Mouse (Mus musculus) heart, embryonic 14.5 days (tissue): ENCODE measurements around the gene Rab34. TPM values are rescaled to one million over a fixed set of nuclear protein-coding genes. Genes with fewer than 3 reads are reported as not detected.

Experiments used
- ATAC-seq: fragments of 200-750 bp; cut with Nextera tagmentation; 2 replicates; pipeline ENCODE4 v1.8.0; 2017; ENCODE audit warnings: low read depth, moderate TSS enrichment; ENCODE audit not compliant: insufficient number of reproducible peaks, insufficient read depth, low FRiP score
- H3K27ac ChIP-seq, 2 experiments: fragments of 200-500 bp in 1 of 2; fragments of 300-500 bp in 1 of 2; sonication (generic) in 1 of 2; replicated peaks in 1 of 2; 2 replicates each; pipeline ENCODE4 v1.5.1; 2012 to 2014; ENCODE audit warnings: low read depth in 2 of 2, low read length in 2 of 2, control low read depth in 1 of 2, mild to moderate bottlenecking in 1 of 2, mixed read lengths in 1 of 2; ENCODE audit not compliant: control insufficient read depth in 1 of 2, insufficient read depth in 1 of 2
- H3K27me3 ChIP-seq: fragments of 300-500 bp; sonication (generic); 2 replicates; pipeline ENCODE4 v1.6.1; 2014; ENCODE audit warnings: mild to moderate bottlenecking, low read length, control low read depth; ENCODE audit not compliant: control insufficient read depth, insufficient read depth
- H3K36me3 ChIP-seq: fragments of 300-500 bp; sonication (generic); 2 replicates; pipeline ENCODE4 v1.6.1; 2014; ENCODE audit warnings: mild to moderate bottlenecking, control low read depth, low read length, mixed read lengths; ENCODE audit not compliant: control insufficient read depth, insufficient read depth
- H3K4me1 ChIP-seq, 2 experiments: fragments of 200-500 bp in 1 of 2; fragments of 300-500 bp in 1 of 2; sonication (generic) in 1 of 2; 2 replicates each; pipeline ENCODE4 v1.6.1; 2012 to 2014; ENCODE audit warnings: low read length in 2 of 2, control low read depth in 1 of 2, mixed read lengths in 1 of 2; ENCODE audit not compliant: control insufficient read depth in 2 of 2, insufficient read depth in 2 of 2
- H3K4me2 ChIP-seq: fragments of 300-500 bp; sonication (generic); 2 replicates; pipeline ENCODE4 v1.6.1; 2014; ENCODE audit warnings: mild to moderate bottlenecking, low read length
- H3K4me3 ChIP-seq, 2 experiments: fragments of 200-500 bp in 1 of 2; fragments of 300-500 bp in 1 of 2; sonication (generic) in 1 of 2; 2 replicates each; pipeline ENCODE4 v1.5.1; 2012 to 2014; ENCODE audit warnings: low read length in 2 of 2, mild to moderate bottlenecking in 2 of 2, control low read depth in 1 of 2, low read depth in 1 of 2, moderate library complexity in 1 of 2; ENCODE audit not compliant: control insufficient read depth in 1 of 2, insufficient read depth in 1 of 2
- H3K9ac ChIP-seq: fragments of 300-500 bp; sonication (generic); 2 replicates; pipeline ENCODE4 v1.6.1; 2014; ENCODE audit warnings: mild to moderate bottlenecking, low read length
- H3K9me3 ChIP-seq: fragments of 300-500 bp; sonication (generic); 2 replicates; pipeline ENCODE4 v1.6.1; 2016; ENCODE audit warnings: low read length, control low read depth; ENCODE audit not compliant: control insufficient read depth
- WGBS: fragments of 180-500 bp; shearing (Covaris S2); extraction: QIAGEN DNeasy Blood & Tissue Kit; methylation state at CpG from one replicate; pipeline ENCODE4 v1.1.7; 2014; 5-methylcytosine and 5-hydroxymethylcytosine counted together
- polyA plus RNA-seq: library from polyadenylated mRNA; unstranded; fragments of >200 nt; fragmentation: Nextera tagmentation; extraction: Ambion mirVana; gene quantifications from 2 replicates; pipeline ENCODE4 v1.2.1, GENCODE M21; 2014

Rab34 gene
- polyA plus RNA-seq, 1 experiment from 2014 or later, result 61.8 TPM

DNA sequence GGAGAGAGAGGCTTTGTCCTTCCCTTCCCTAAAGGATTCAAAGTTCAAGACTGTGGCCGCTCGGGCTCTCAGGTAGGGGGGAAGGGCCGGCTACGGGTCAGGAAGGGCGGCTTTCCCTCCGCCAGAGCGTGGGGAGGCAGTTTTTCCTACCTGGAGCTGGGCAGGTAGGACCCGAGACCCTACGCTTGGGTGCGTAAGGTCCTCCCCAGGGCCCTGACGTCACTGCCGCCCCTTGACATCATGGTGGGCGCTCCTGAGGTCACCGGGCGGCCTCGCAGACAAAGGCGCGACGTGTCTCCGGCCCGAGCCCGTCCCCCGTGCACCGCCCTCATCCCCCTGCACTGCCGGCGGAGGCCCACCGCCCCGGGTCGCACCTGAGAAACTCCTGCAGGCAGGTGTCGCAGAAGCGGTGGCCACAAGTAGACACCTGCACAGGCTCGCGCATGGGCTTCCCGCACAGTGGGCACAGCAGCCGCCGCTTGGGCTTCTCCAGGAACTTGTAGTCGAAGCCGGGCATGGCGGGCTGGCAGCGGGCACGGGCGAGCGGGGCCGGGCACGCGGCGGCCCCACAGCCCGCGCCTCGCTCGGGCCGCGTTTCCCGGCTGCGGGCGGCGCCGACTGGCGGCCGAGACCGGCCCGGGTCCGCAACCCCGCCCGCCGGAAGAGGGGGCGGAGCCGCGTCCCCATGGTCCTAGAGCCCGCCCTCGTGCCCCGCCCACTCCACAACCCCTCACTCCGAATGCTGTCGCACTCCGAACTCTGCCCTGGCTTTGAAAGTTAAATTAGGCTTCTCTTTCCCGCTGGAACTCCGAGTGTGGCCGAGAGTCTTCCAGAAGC lies 23.1 kb upstream of the Rab34 start, which contains the start of gene Traf4:
Traf4 (minus strand) TSS at position 666 of the 837 bp plus-strand sequence.
- Histone ChIP-seq H3K4me2 (peak within 1 kb of the TSS; percentile 93), H3K36me3 (peaks cover 25% of the 10 kb centered on the region), H3K9me3 (no peaks in the 10 kb centered on the region), H3K27ac (peak within 1 kb of the TSS; percentile 94 to 96), H3K4me3 (peak within 1 kb of the TSS; percentile 83 to 96), H3K27me3 (no peaks in the 10 kb centered on the region), H3K4me1 (peaks cover 16 to 30% of the 10 kb centered on the region in 2 experiments; a peak in 3 of 4 replicates), H3K9ac (peak within 1 kb of the TSS; percentile 97)
- peak; percentile 83 for ATAC-seq
- under 1% methylated on average over 56 of the region's 78 CpGs for WGBS

DNA sequence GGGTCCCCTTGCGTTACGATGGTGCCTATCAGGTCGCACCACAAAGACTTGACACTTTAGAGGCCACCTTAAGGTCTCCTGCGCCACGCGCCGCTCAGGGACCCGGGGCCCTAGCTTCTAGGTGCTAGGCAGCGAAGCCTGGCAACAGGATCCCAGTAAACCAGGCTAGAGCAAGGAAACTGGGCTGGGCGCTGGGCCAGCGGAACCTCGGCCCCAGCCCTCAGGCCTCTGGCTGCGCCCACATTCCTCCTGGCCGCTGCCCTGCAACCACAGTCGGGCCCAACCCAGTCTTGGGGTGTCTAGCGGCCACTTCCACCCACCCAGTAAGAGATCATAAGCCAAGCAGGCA lies 22.5 kb upstream of the Rab34 start:
- WGBS, result 6% methylated on average over 16 of the region's 16 CpGs
- H3K36me3 ChIP-seq, result peaks cover 19% of the 10 kb centered on the region
- no peaks in the 10 kb centered on the region for H3K27me3 ChIP-seq
- no peaks in the 10 kb centered on the region for H3K9me3 ChIP-seq
- peak; percentile 8; the same call in 1 of the 2 replicates for ATAC-seq
- H3K9ac ChIP-seq, result peak overlapping the region; percentile 97
- H3K27ac ChIP-seq, result peak overlapping the region; percentile 72 to 96
- H3K4me2 ChIP-seq, result peak overlapping the region; percentile 93
- peak overlapping the region; percentile 83 to 96 for H3K4me3 ChIP-seq
- peaks cover 16 to 30% of the 10 kb centered on the region in 2 experiments; a peak in 3 of 4 replicates for H3K4me1 ChIP-seq

GRCm38 (mm10) chr11:78166161-78166560 lies 22.1 kb upstream of the Rab34 start:
- no peaks in the 10 kb centered on the region for H3K27me3 ChIP-seq
- peak overlapping the region; percentile 72 to 96 for H3K27ac ChIP-seq
- ATAC-seq, result no peak
- H3K9ac ChIP-seq, result peak overlapping the region; percentile 97
- peak overlapping the region; percentile 93 for H3K4me2 ChIP-seq
- H3K9me3 ChIP-seq, result no peaks in the 10 kb centered on the region
- peak overlapping the region in 1 of 2 experiments; percentile 96; a peak in 3 of 4 replicates for H3K4me3 ChIP-seq
- peaks cover 14% of the 10 kb centered on the region for H3K36me3 ChIP-seq
- peaks cover 16 to 30% of the 10 kb centered on the region in 2 experiments; a peak in 3 of 4 replicates for H3K4me1 ChIP-seq
- WGBS, result 43% methylated on average over 4 of the region's 4 CpGs

- no peaks in the 10 kb centered on the region for H3K27me3 ChIP-seq
- peaks cover 16 to 30% of the 10 kb centered on the region in 2 experiments; a peak in 3 of 4 replicates for H3K4me1 ChIP-seq
- peaks cover 10% of the 10 kb centered on the region for H3K36me3 ChIP-seq
- no peak overlapping the region for H3K4me3 ChIP-seq
- ATAC-seq, result no peak
- no peak overlapping the region for H3K27ac ChIP-seq
- H3K9me3 ChIP-seq, result no peaks in the 10 kb centered on the region
- WGBS, result 68% methylated on average over 6 of the region's 6 CpGs
- H3K9ac ChIP-seq, result no peak overlapping the region
- H3K4me2 ChIP-seq, result no peak overlapping the region
Observed at GRCm38 (mm10) chr11:78166640-78167039, 21.6 kb upstream of the Rab34 start.

DNA sequence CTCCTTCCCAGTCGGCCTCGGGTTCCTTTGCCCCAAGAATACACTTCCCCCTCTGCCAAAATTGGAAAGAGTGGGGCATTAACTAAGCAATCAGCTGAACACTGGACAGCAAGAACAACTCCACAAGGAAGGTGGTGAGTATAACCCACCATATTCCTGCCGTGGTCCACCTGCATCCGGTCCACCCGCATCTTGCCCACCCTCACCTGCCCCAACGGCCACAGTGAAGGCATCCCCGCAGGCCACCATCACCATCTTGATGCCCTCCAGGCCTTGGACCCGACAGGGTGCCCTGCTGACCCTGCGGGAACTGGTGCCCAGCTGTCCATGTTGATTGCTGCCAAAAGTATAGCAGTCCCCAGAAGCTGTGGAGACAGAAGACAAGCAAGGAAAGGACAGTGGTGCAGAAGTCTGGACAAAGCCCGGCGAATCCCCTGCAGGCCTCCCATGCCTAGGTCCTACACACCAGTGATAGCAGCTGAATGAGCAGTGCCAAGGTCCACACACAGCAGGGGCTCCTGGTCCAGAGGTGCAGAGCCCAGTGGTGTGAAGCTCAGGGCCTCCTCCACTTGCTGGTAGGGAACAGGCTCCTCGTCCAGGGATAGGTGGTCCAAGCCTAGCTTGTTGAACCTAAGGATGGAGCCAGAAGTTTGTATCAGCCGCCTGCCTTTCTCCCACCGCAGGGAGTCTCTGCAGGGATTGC lies 20.8 kb upstream of the Rab34 start:
- Histone ChIP-seq H3K9ac (no peak overlapping the region), H3K9me3 (no peaks in the 10 kb centered on the region), H3K36me3 (peaks cover 2% of the 10 kb centered on the region; the same call in 1 of the 2 replicates), H3K4me1 (peaks cover 16 to 25% of the 10 kb centered on the region in 2 experiments; a peak in 3 of 4 replicates), H3K4me2 (no peak overlapping the region), H3K4me3 (no peak overlapping the region), H3K27me3 (no peaks in the 10 kb centered on the region), H3K27ac (no peak overlapping the region)
- ATAC-seq, result no peak
- 89% methylated on average over 14 of the region's 14 CpGs for WGBS

DNA sequence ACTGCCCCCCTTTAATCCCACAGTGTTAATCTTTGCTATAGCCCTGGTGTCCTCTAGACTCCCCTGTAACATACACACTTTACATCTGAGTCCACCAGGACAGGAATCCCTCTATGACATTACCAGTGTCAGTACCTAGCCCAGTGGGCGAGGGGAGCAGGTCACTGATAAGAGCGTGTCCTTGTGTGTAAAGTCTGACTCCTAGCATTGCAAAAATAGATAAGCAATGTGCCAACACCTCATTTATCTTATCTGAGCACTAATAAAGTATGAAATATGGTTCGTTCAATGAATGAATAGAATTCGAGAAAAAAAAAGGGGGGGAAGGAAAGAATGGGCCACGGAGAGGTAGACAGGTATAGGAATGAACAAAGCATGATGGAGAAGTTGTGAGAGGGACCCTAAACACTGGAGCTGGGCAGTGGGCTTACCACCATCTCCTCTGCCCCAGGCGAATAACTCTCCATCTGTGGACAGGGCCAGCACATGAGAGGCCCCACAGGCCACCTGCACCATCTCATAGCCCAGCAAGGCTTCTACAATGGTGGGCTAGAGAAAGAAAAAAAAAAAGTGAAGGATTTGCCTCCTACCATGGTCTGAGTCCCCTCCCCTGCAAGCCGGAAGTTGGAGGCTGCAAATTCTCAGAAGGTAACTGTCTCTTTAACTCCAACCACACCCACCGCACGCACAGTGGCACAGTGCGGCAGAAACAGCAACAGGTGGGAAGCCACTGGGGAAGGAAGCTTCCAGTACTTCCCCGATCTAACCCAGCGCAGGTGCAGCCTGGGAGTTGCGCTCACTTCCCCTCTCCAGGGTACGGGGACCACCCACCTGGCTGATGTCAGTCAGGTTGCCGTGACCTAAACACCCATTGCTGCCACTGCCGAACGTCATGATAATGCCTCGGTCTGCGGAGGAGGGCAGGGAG lies 19.4 kb upstream of the Rab34 start:
- no peak overlapping the region for H3K27ac ChIP-seq
- WGBS, result 61% methylated on average over 19 of the region's 19 CpGs
- no peak for ATAC-seq
- H3K9me3 ChIP-seq, result no peaks in the 10 kb centered on the region
- no peak overlapping the region for H3K4me3 ChIP-seq
- peaks cover 10 to 11% of the 10 kb centered on the region in 2 experiments; a peak in 3 of 4 replicates for H3K4me1 ChIP-seq
- no peaks in the 10 kb centered on the region for H3K36me3 ChIP-seq
- H3K4me2 ChIP-seq, result 0 out of 2 replicates have a peak overlapping the region, but pooled peaks have one; percentile 2
- H3K27me3 ChIP-seq, result no peaks in the 10 kb centered on the region
- no peak overlapping the region; the same call in 1 of the 2 replicates for H3K9ac ChIP-seq

DNA sequence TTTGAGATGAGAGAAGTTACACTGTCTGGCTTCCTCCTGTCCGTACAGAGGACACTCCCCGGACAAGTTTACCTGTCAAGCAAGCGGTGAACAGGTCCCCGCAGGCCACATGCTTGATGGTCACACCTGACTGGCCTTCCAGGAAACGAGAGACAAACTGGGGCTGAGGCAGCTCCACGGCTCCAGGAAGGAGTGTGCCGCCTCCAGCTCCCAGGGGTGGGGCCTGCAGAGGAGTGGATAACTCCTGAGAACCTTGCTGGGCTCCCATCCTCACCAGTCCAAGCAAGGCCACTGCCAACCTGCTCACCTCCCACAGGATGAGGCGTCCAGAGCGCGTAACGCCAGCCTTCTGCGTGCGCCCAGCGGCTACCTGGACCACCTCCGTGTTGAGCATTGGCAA lies 17.9 kb upstream of the Rab34 start:
- Histone ChIP-seq H3K36me3 (no peaks in the 10 kb centered on the region), H3K4me1 (peaks cover 7 to 9% of the 10 kb centered on the region in 2 experiments; a peak in 3 of 4 replicates), H3K27me3 (no peaks in the 10 kb centered on the region), H3K4me2 (no peak overlapping the region), H3K9ac (no peak overlapping the region), H3K9me3 (no peaks in the 10 kb centered on the region), H3K27ac (no peak overlapping the region), H3K4me3 (no peak overlapping the region)
- no peak for ATAC-seq
- 87% methylated on average over 15 of the region's 15 CpGs for WGBS
